Mouse (Mus musculus) MEL (cell line): ENCODE results near the gene Tpcn2. TPM values are rescaled to one million over a fixed set of nuclear protein-coding genes. Genes with fewer than 3 reads are reported as not detected.

Source experiments
- DNase-seq: peaks from one replicate; pipeline ENCODE4 v3.0.0; 2011; ENCODE audit warnings: low read depth, low spot score
- H3K27ac ChIP-seq: 2 replicates; pipeline ENCODE4 v1.5.1; 2012; ENCODE audit warnings: low read depth, mild to moderate bottlenecking, control low read depth, low read length, moderate library complexity; ENCODE audit not compliant: control insufficient read depth
- H3K27me3 ChIP-seq, 2 experiments: fragments of 150-350 bp in 1 of 2; sonication (generic) in 1 of 2; 2 replicates each; pipeline ENCODE4 v1.6.1; 2012; ENCODE audit warnings: low read length in 2 of 2, mild to moderate bottlenecking in 2 of 2, improper control_type of control experiment in 1 of 2, moderate library complexity in 1 of 2; ENCODE audit not compliant: insufficient read depth in 2 of 2, control insufficient read depth in 1 of 2
- H3K36me3 ChIP-seq, 2 experiments: 2 replicates each; pipeline ENCODE4 v1.6.1; 2012 to 2014; ENCODE audit warnings: low read length in 2 of 2, improper control_type of control experiment in 1 of 2, inconsistent platforms in 1 of 2, mild to moderate bottlenecking in 1 of 2; ENCODE audit not compliant: insufficient read depth in 2 of 2, control insufficient read depth in 1 of 2
- H3K4me1 ChIP-seq, 2 experiments: fragments of 150-350 bp in 1 of 2; sonication (generic) in 1 of 2; 2 replicates each; pipeline ENCODE4 v1.6.1; 2012; ENCODE audit warnings: low read length in 2 of 2, improper control_type of control experiment in 1 of 2, mild to moderate bottlenecking in 1 of 2; ENCODE audit not compliant: insufficient read depth in 2 of 2, control insufficient read depth in 1 of 2
- H3K4me3 ChIP-seq, 2 experiments: fragments of 150-350 bp in 1 of 2; sonication (generic) in 1 of 2; 2 replicates each; pipeline ENCODE4 v1.5.1; 2012; ENCODE audit warnings: low read depth in 2 of 2, low read length in 2 of 2, mild to moderate bottlenecking in 2 of 2, moderate library complexity in 2 of 2, control low read depth in 1 of 2, improper control_type of control experiment in 1 of 2; ENCODE audit not compliant: control insufficient read depth in 1 of 2, insufficient read depth in 1 of 2
- H3K79me2 ChIP-seq: 2 replicates; pipeline ENCODE4 v1.6.1; 2012; ENCODE audit warnings: mild to moderate bottlenecking, low read length, moderate library complexity; ENCODE audit not compliant: control insufficient read depth, poor library complexity, insufficient read depth
- H3K9ac ChIP-seq: 2 replicates; pipeline ENCODE4 v1.6.1; 2012; ENCODE audit warnings: low read depth, mild to moderate bottlenecking, control low read depth, low read length, moderate library complexity; ENCODE audit not compliant: control insufficient read depth, poor library complexity, severe bottlenecking
- H3K9me3 ChIP-seq: fragments of 150-350 bp; sonication (generic); replicated peaks from 2 replicates; pipeline ENCODE4 v1.6.1; 2012; ENCODE audit warnings: mild to moderate bottlenecking, low read length, improper control_type of control experiment, moderate library complexity; ENCODE audit not compliant: insufficient read depth
- CTCF ChIP-seq, 3 experiments: IDR thresholded peaks in 2 of 3; conservative IDR thresholded peaks in 1 of 3; 2 replicates each; pipeline ENCODE4 v1.5.1; 2011 to 2012; ENCODE audit warnings: low read length in 3 of 3, low read depth in 2 of 3, mild to moderate bottlenecking in 2 of 3, improper control_type of control experiment in 1 of 3, inconsistent platforms in 1 of 3, mixed read lengths in 1 of 3, moderate library complexity in 1 of 3; ENCODE audit not compliant: control insufficient read depth in 1 of 3, insufficient read depth in 1 of 3, poor library complexity in 1 of 3, severe bottlenecking in 1 of 3
- E2F4 ChIP-seq: IDR thresholded peaks from 2 replicates; pipeline ENCODE4 v1.6.1; 2011; ENCODE audit warnings: low read depth, low read length, improper control_type of control experiment, borderline replicate concordance
- EP300 ChIP-seq, 2 experiments: IDR thresholded peaks; 2 replicates each; pipeline ENCODE4 v1.6.1; 2011; ENCODE audit warnings: improper control_type of control experiment in 2 of 2, low read length in 2 of 2, low read depth in 1 of 2, mild to moderate bottlenecking in 1 of 2
- ETS1 ChIP-seq: IDR thresholded peaks from 2 replicates; pipeline ENCODE4 v1.6.1; 2012; ENCODE audit warnings: low read depth, mild to moderate bottlenecking, inconsistent platforms, low read length, improper control_type of control experiment, moderate library complexity
- GATA1 ChIP-seq: IDR thresholded peaks from 2 replicates; pipeline ENCODE4 v1.6.1; 2011; ENCODE audit warnings: low read depth, low read length, improper control_type of control experiment
- KAT2A ChIP-seq: conservative IDR thresholded peaks from 2 replicates; pipeline ENCODE4 v1.6.1; 2012; ENCODE audit warnings: low read depth, low read length, improper control_type of control experiment, inconsistent platforms
- MAZ ChIP-seq: IDR thresholded peaks from 2 replicates; pipeline ENCODE4 v1.6.1; 2012; ENCODE audit warnings: low read depth, mild to moderate bottlenecking, inconsistent platforms, low read length, improper control_type of control experiment
- MEF2A ChIP-seq: IDR thresholded peaks from 2 replicates; pipeline ENCODE4 v1.6.1; 2014; ENCODE audit warnings: low read depth, mild to moderate bottlenecking, inconsistent platforms, low read length, improper control_type of control experiment; ENCODE audit not compliant: poor library complexity, insufficient replicate concordance, severe bottlenecking; ENCODE audit errors: extremely low read depth
- NRF1 ChIP-seq: IDR thresholded peaks from 2 replicates; pipeline ENCODE4 v1.6.1; 2014; ENCODE audit warnings: low read depth, mild to moderate bottlenecking, inconsistent platforms, low read length, improper control_type of control experiment, moderate library complexity; ENCODE audit not compliant: poor library complexity, insufficient read depth, severe bottlenecking
- POLR2A ChIP-seq, 2 experiments: IDR thresholded peaks; 2 replicates each; pipeline ENCODE4 v1.6.1; 2011 to 2012; ENCODE audit warnings: low read length in 2 of 2, mild to moderate bottlenecking in 2 of 2, control low read depth in 1 of 2, improper control_type of control experiment in 1 of 2, low read depth in 1 of 2, moderate library complexity in 1 of 2; ENCODE audit not compliant: control insufficient read depth in 1 of 2, insufficient read depth in 1 of 2, poor library complexity in 1 of 2
- POLR2AphosphoS2 ChIP-seq: IDR thresholded peaks from 2 replicates; pipeline ENCODE4 v1.6.1; 2011; ENCODE audit warnings: low read length, improper control_type of control experiment
- POLR2AphosphoS5 ChIP-seq: IDR thresholded peaks from 2 replicates; pipeline ENCODE4 v1.6.1; 2012; ENCODE audit warnings: low read depth, borderline replicate concordance, mild to moderate bottlenecking, inconsistent platforms, low read length, moderate library complexity, mixed read lengths
- RAD21 ChIP-seq: IDR thresholded peaks from 2 replicates; pipeline ENCODE4 v1.6.1; 2011; ENCODE audit warnings: mild to moderate bottlenecking, low read depth, low read length, improper control_type of control experiment
- RCOR1 ChIP-seq: IDR thresholded peaks from 2 replicates; pipeline ENCODE4 v1.6.1; 2012; ENCODE audit warnings: low read depth, mild to moderate bottlenecking, inconsistent platforms, low read length, improper control_type of control experiment
- TAL1 ChIP-seq: IDR thresholded peaks from 2 replicates; pipeline ENCODE4 v1.6.1; 2012; ENCODE audit warnings: mild to moderate bottlenecking, inconsistent platforms, low read length, moderate library complexity, mixed read lengths
- TCF12 ChIP-seq: IDR thresholded peaks from 2 replicates; pipeline ENCODE4 v1.6.1; 2014; ENCODE audit warnings: low read depth, mild to moderate bottlenecking, inconsistent platforms, low read length, improper control_type of control experiment, moderate library complexity
- UBTF ChIP-seq: IDR thresholded peaks from 2 replicates; pipeline ENCODE4 v1.6.1; 2012; ENCODE audit warnings: low read depth, mild to moderate bottlenecking, inconsistent platforms, low read length, improper control_type of control experiment, moderate library complexity, borderline replicate concordance; ENCODE audit not compliant: insufficient read depth
- USF1 ChIP-seq: IDR thresholded peaks from 2 replicates; pipeline ENCODE4 v1.6.1; 2014; ENCODE audit warnings: low read depth, mild to moderate bottlenecking, inconsistent platforms, low read length, improper control_type of control experiment, moderate library complexity
- USF2 ChIP-seq, 2 experiments: IDR thresholded peaks; 2 replicates each; pipeline ENCODE4 v1.6.1; 2011 to 2012; ENCODE audit warnings: improper control_type of control experiment in 2 of 2, low read length in 2 of 2, borderline replicate concordance in 1 of 2, inconsistent platforms in 1 of 2, low read depth in 1 of 2, mild to moderate bottlenecking in 1 of 2; ENCODE audit not compliant: insufficient read depth in 1 of 2
- ZC3H11A ChIP-seq: IDR thresholded peaks from 2 replicates; pipeline ENCODE4 v1.6.1; 2012; ENCODE audit warnings: low read depth, mild to moderate bottlenecking, inconsistent platforms, low read length, improper control_type of control experiment
- ZMIZ1 ChIP-seq: IDR thresholded peaks from 2 replicates; pipeline ENCODE4 v1.6.1; 2012; ENCODE audit warnings: low read depth, mild to moderate bottlenecking, inconsistent platforms, low read length, improper control_type of control experiment, moderate library complexity
- ZNF384 ChIP-seq: IDR thresholded peaks from 2 replicates; pipeline ENCODE4 v1.6.1; 2012; ENCODE audit warnings: low read depth, mild to moderate bottlenecking, inconsistent platforms, low read length, improper control_type of control experiment
- polyA plus RNA-seq, 2 experiments: library from polyadenylated mRNA; stranded (reverse) in 1 of 2; unstranded in 1 of 2; fragments of >175 nt in 1 of 2; fragments of >200 nt in 1 of 2; gene quantifications; 2 replicates each; pipeline versions ENCODE4 v1.2.1 to v1.2.4; 2012; ENCODE audit warnings: low replicate concordance in 2 of 2, low read depth in 1 of 2; ENCODE audit not compliant: insufficient read length in 2 of 2, insufficient read depth in 1 of 2, missing spikeins in 1 of 2
- total RNA-seq: library from RNA; depleted of rRNA; stranded (reverse); fragments of 300-350 nt; gene quantifications from 2 replicates; pipeline ENCODE4 v1.2.3, GENCODE M21; 2012

Tpcn2 gene
- total and polyA plus RNA-seq, 3 experiments = 6.4 to 10.3 TPM; not detected in 1

DNA sequence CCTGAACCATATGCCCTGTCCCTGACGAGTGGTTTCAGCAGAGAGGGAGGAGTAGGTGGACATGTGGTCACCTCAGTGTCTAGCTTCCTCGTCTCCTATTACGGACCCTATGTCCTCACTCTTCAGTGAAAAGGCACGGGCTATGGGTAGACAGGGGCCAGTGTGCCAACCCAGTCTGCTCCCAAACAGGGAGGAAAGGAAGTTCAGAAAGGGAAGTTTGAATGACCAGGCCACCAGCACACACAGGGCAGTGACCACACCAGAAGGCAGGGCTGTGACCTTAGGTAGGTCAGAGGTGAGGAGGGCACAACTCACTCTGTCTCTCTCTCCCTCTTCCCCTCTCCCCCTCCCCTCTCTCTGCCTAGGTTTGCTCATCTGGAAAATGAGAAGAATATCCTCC lies 770 bp downstream of the Tpcn2 start:
- Histone ChIP-seq H3K27ac (no peak overlapping the region), H3K9ac (peak overlapping the region; percentile 61), H3K36me3 (peaks cover 0 to 2% of the 10 kb centered on the region in 2 experiments; a peak in 1 of 4 replicates), H3K79me2 (peaks cover 2% of the 10 kb centered on the region), H3K27me3 (no peaks in the 10 kb centered on the region), H3K9me3 (no peaks in the 10 kb centered on the region), H3K4me1 (peaks cover 0 to 14% of the 10 kb centered on the region in 2 experiments; a peak in 3 of 4 replicates), H3K4me3 (peak overlapping the region; percentile 78 to 100)
- no peak for DNase-seq
- no peak for TF ChIP-seq ETS1
- TF ChIP-seq MAZ = peak; percentile 24; the same call in 1 of the 2 replicates
- TF ChIP-seq GATA1 = no peak

GRCm38 (mm10) chr7:145281396-145281795 lies 2.4 kb downstream of the Tpcn2 start:
- no peak for DNase-seq
- Histone ChIP-seq H3K79me2 (peaks cover 2% of the 10 kb centered on the region), H3K27me3 (no peaks in the 10 kb centered on the region), H3K9ac (no peak overlapping the region), H3K27ac (no peak overlapping the region), H3K36me3 (no peaks in the 10 kb centered on the region; a peak in 1 of 4 replicates), H3K4me3 (no peak overlapping the region), H3K9me3 (no peaks in the 10 kb centered on the region)
- TF ChIP-seq ZMIZ1 (no peak), EP300 (IDR thresholded peaks at IDR 0.05; ENCODE audit: low read depth in 1 of 2, low read length in 2 of 2) (no peak), USF2 (IDR thresholded peaks at IDR 0.05; ENCODE audit: borderline replicate concordance in 1 of 2, insufficient read depth in 1 of 2, low read depth in 1 of 2, low read length in 2 of 2) (no peak), RCOR1 (no peak), TCF12 (no peak), CTCF (IDR thresholded peaks at IDR 0.05 in 2 of 3, conservative IDR thresholded peaks at IDR 0.05 in 1 of 3; ENCODE audit: control insufficient read depth in 1 of 3, insufficient read depth in 1 of 3, low read depth in 2 of 3, low read length in 3 of 3, poor library complexity in 1 of 3, severe bottlenecking in 1 of 3) (no peak), NRF1 (no peak), POLR2A (IDR thresholded peaks at IDR 0.05; ENCODE audit: control insufficient read depth in 1 of 2, insufficient read depth in 1 of 2, low read depth in 1 of 2, low read length in 2 of 2, poor library complexity in 1 of 2) (no peak), USF1 (no peak), ZC3H11A (no peak), POLR2AphosphoS5 (no peak), TAL1 (no peak), RAD21 (no peak), UBTF (no peak), MEF2A (no peak), ZNF384 (no peak), E2F4 (no peak), POLR2AphosphoS2 (no peak), KAT2A (no peak)
- TF ChIP-seq, all 39 proteins: peak for 0
- H3K4me1 ChIP-seq = peaks cover 0 to 10% of the 10 kb centered on the region in 2 experiments; a peak in 3 of 4 replicates
